Mouse (Mus musculus): ENCODE measurements around the gene Pilra. TPM values are rescaled to one million over a fixed set of nuclear protein-coding genes. Genes with fewer than 3 reads are reported as not detected.
A peak's percentile ranks its signal among the peaks of the same experiment; 100 is the strongest.

Gene Pilra
- polyA plus RNA-seq, 1 experiment from 2014 or later: 0.67 TPM

GRCm38 (mm10) chr5:137786109-137786942 is 49.8 kb downstream of the Pilra start:
- under 1% methylated on average over 63 of the region's 79 CpGs for WGBS
- H3K36me3 ChIP-seq (ENCODE audit: control insufficient read depth, insufficient read depth, low read length): peaks cover 32% of the 10 kb centered on the region
- peaks cover 26% of the 10 kb centered on the region for H3K4me1 ChIP-seq (ENCODE audit: control insufficient read depth, insufficient read depth, low read length)

GRCm38 (mm10) chr5:137785164-137786031 is 50.7 kb downstream of the Pilra start:
- DNase-seq (ENCODE audit: low spot score) (peak; percentile 52), ATAC-seq (peak; percentile 25)
- peak overlapping the region; percentile 93 for H3K9ac ChIP-seq (ENCODE audit: low read length)
- peaks cover 29% of the 10 kb centered on the region for H3K4me1 ChIP-seq (ENCODE audit: control insufficient read depth, insufficient read depth, low read length)
- whole genome bisulfite sequencing: 6% methylated on average over 56 of the region's 62 CpGs
- no peaks in the 10 kb centered on the region for H3K9me3 ChIP-seq (replicated peaks; ENCODE audit: control insufficient read depth, low read length)
- H3K27me3 ChIP-seq (replicated peaks; ENCODE audit: control insufficient read depth, insufficient read depth, low read length): no peaks in the 10 kb centered on the region
- peak overlapping the region; percentile 89 for H3K4me3 ChIP-seq (ENCODE audit: low read depth, low read length)
- peak overlapping the region; percentile 98 for H3K27ac ChIP-seq (ENCODE audit: low read depth, low read length)
- H3K36me3 ChIP-seq (ENCODE audit: control insufficient read depth, insufficient read depth, low read length): peaks cover 41% of the 10 kb centered on the region
- H3K4me2 ChIP-seq (ENCODE audit: low read length): peak overlapping the region; percentile 94

More at GRCm38 (mm10) chr5:137786109-137786942, 49.8 kb downstream of the Pilra start:
- ATAC-seq (peak; percentile 81), DNase-seq (ENCODE audit: low spot score) (peak; percentile 100)
- peak overlapping the region; percentile 94 for H3K4me2 ChIP-seq (ENCODE audit: low read length)
- H3K27ac ChIP-seq (ENCODE audit: low read depth, low read length): peak overlapping the region; percentile 98
- no peaks in the 10 kb centered on the region for H3K27me3 ChIP-seq (replicated peaks; ENCODE audit: control insufficient read depth, insufficient read depth, low read length)
- peak overlapping the region; percentile 93 for H3K9ac ChIP-seq (ENCODE audit: low read length)
- H3K9me3 ChIP-seq (replicated peaks; ENCODE audit: control insufficient read depth, low read length): no peaks in the 10 kb centered on the region
- peak overlapping the region; percentile 89 for H3K4me3 ChIP-seq (ENCODE audit: low read depth, low read length)

DNA sequence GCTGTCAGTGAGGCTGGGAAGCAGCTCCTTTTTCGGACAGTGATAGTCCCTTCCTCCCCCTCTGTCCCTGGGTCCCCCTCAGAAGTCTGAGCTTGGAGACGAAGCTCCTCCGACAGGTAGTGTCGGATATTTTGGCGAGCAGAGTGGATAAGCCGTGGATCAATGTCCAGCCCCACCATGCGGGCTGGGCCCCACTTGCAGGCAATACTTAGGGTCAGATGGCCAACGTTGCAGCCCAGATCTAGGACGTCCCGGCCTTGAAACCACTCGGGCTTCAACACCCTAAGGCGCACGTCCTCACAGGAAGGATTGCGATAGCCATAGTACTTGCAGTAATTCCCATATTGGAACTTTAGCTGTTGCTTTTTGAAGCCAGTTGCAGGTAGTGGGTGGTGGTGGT is 51.5 kb downstream of the Pilra start:
- H3K4me3 ChIP-seq (ENCODE audit: low read depth, low read length): peak overlapping the region; percentile 89
- peak overlapping the region; percentile 93 for H3K9ac ChIP-seq (ENCODE audit: low read length)
- peak overlapping the region; percentile 94 for H3K4me2 ChIP-seq (ENCODE audit: low read length)
- ATAC-seq: no peak
- whole genome bisulfite sequencing: 86% methylated on average over 14 of the region's 14 CpGs
- no peak for DNase-seq (ENCODE audit: low spot score)
- no peak overlapping the region for H3K27ac ChIP-seq (ENCODE audit: low read depth, low read length)
- peaks cover 46% of the 10 kb centered on the region for H3K36me3 ChIP-seq (ENCODE audit: control insufficient read depth, insufficient read depth, low read length)
- H3K27me3 ChIP-seq (replicated peaks; ENCODE audit: control insufficient read depth, insufficient read depth, low read length): no peaks in the 10 kb centered on the region
- no peaks in the 10 kb centered on the region for H3K9me3 ChIP-seq (replicated peaks; ENCODE audit: control insufficient read depth, low read length)
- H3K4me1 ChIP-seq (ENCODE audit: control insufficient read depth, insufficient read depth, low read length): peaks cover 37% of the 10 kb centered on the region

DNA sequence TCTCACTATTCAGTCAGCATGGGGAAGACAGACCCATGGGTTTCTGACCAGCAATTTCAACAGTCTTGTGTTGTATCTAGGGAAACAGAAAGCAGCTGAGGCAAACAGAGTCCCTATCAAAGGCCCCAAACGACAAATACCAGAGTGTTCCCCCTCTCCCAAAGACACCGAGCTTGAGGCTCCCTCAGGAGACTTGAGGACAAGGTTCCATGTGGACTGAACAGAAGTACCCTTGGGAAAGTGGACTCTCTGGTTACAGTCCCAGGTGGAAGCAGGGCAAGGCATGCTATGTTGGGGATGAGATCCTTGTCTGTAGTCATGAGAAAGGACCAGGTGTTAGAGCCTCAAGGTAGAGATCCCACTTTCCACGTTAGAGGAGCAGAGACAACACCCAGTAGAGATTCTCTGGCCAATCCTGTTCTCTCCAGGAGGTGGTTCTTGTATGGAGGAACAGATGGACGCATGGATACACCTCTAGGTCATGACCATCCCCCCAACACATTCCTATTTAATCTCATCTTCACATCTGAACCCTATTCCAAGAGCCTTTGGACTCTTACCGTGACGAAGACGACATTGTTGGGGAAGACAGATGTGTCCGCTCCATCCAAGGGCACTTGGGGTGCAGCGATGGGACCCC is 52.1 kb downstream of the Pilra start:
- Histone ChIP-seq H3K9ac (ENCODE audit: low read length) (peak overlapping the region; percentile 93), H3K4me3 (ENCODE audit: low read depth, low read length) (peak overlapping the region; percentile 89), H3K27ac (ENCODE audit: low read depth, low read length) (no peak overlapping the region), H3K4me2 (ENCODE audit: low read length) (peak overlapping the region; percentile 94), H3K27me3 (replicated peaks; ENCODE audit: control insufficient read depth, insufficient read depth, low read length) (no peaks in the 10 kb centered on the region), H3K9me3 (replicated peaks; ENCODE audit: control insufficient read depth, low read length) (no peaks in the 10 kb centered on the region), H3K36me3 (ENCODE audit: control insufficient read depth, insufficient read depth, low read length) (peaks cover 46% of the 10 kb centered on the region), H3K4me1 (ENCODE audit: control insufficient read depth, insufficient read depth, low read length) (peaks cover 39% of the 10 kb centered on the region)
- ATAC-seq: no peak
- no peak for DNase-seq (ENCODE audit: low spot score)
- WGBS: 77% methylated on average over 9 of the region's 9 CpGs

DNA sequence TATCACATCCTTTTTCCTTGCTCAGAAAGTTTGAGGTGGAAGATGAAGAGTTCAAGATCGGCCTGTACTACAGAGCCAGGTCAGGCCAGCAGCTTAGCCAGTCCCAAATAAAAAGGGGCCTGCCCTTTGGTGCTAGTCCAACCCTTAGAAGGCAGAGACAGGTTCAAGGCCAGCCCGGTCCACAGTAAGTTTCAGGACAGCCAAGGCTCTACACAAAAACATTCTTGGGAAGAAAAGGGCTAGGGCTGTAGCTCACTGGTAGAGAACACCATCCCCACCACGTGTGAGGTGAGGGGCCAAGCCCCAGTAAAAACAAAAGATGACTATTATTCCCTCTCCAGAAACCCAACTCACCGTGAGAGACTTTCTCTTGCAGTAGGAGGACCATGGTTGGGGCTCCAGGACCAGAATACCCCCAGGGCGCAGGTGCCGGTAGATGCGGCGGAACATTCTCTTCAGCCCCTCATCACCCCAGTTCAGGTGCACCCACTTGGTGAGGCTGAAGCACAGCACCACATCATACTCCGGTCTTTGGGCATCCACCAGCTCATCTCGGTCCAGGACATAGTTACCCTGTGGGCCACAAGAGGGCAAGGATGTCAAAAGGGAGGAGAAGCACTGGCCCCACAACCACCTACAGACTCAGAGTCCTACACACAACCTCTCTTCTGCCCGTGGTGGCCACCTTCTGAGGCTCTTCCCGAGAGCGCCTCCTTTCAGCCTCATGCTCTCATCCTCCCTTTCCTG is 53.1 kb downstream of the Pilra start:
- Histone ChIP-seq H3K36me3 (ENCODE audit: control insufficient read depth, insufficient read depth, low read length) (peaks cover 46% of the 10 kb centered on the region), H3K9ac (ENCODE audit: low read length) (peak overlapping the region; percentile 93; the same call in 1 of the 2 replicates), H3K27ac (ENCODE audit: low read depth, low read length) (no peak overlapping the region), H3K9me3 (replicated peaks; ENCODE audit: control insufficient read depth, low read length) (no peaks in the 10 kb centered on the region), H3K4me2 (ENCODE audit: low read length) (peak overlapping the region; percentile 94), H3K27me3 (replicated peaks; ENCODE audit: control insufficient read depth, insufficient read depth, low read length) (no peaks in the 10 kb centered on the region), H3K4me1 (ENCODE audit: control insufficient read depth, insufficient read depth, low read length) (peaks cover 41% of the 10 kb centered on the region), H3K4me3 (ENCODE audit: low read depth, low read length) (peak overlapping the region; percentile 89)
- DNase-seq (ENCODE audit: low spot score) (no peak), ATAC-seq (no peak)
- WGBS: 84% methylated on average over 13 of the region's 13 CpGs

DNA sequence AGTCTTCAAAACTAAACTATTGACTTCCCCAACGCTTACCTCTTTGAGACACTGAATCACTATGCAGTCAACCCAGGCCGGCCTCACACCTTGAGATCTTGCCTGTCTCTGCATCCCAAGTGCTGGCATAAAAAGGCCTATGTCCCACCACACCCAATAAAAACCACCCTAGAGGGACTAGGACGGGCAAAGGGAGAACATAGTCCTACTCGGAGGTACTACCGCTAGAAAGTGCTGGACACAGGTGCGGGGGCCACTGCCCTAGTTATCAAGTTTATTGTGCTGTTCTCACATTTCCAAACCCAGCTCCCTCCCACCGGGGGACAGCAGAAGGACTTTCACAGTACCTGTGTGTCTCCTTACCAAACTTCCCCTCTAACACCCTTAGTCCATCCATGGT is 54.4 kb downstream of the Pilra start:
- WGBS: 92% methylated on average over 7 of the region's 7 CpGs
- no peak overlapping the region for H3K4me2 ChIP-seq (ENCODE audit: low read length)
- H3K4me1 ChIP-seq (ENCODE audit: control insufficient read depth, insufficient read depth, low read length): peaks cover 41% of the 10 kb centered on the region
- H3K36me3 ChIP-seq (ENCODE audit: control insufficient read depth, insufficient read depth, low read length): peaks cover 46% of the 10 kb centered on the region
- no peaks in the 10 kb centered on the region for H3K27me3 ChIP-seq (replicated peaks; ENCODE audit: control insufficient read depth, insufficient read depth, low read length)
- no peak overlapping the region for H3K4me3 ChIP-seq (ENCODE audit: low read depth, low read length)
- no peak overlapping the region for H3K9ac ChIP-seq (ENCODE audit: low read length)
- no peaks in the 10 kb centered on the region for H3K9me3 ChIP-seq (replicated peaks; ENCODE audit: control insufficient read depth, low read length)
- H3K27ac ChIP-seq (ENCODE audit: low read depth, low read length): no peak overlapping the region
- ATAC-seq (no peak), DNase-seq (ENCODE audit: low spot score) (no peak)

- ATAC-seq (peak; percentile 45), DNase-seq (ENCODE audit: low spot score) (no peak)
- Histone ChIP-seq H3K4me3 (ENCODE audit: low read depth, low read length) (peak overlapping the region; percentile 98), H3K27me3 (replicated peaks; ENCODE audit: control insufficient read depth, insufficient read depth, low read length) (no peaks in the 10 kb centered on the region), H3K27ac (ENCODE audit: low read depth, low read length) (peak overlapping the region; percentile 86), H3K4me2 (ENCODE audit: low read length) (peak overlapping the region; percentile 96), H3K9ac (ENCODE audit: low read length) (peak overlapping the region; percentile 95), H3K4me1 (ENCODE audit: control insufficient read depth, insufficient read depth, low read length) (peaks cover 34% of the 10 kb centered on the region), H3K36me3 (ENCODE audit: control insufficient read depth, insufficient read depth, low read length) (peaks cover 41% of the 10 kb centered on the region), H3K9me3 (replicated peaks; ENCODE audit: control insufficient read depth, low read length) (no peaks in the 10 kb centered on the region)
- under 1% methylated on average over 69 of the region's 83 CpGs for WGBS
These were observed 56.8 kb downstream of the Pilra start for GRCm38 (mm10) chr5:137779053-137779933.
